Mouse (Mus musculus): ENCODE measurements around the gene Nat8. TPM values are rescaled to one million over a fixed set of nuclear protein-coding genes. Genes with fewer than 3 reads are reported as not detected.
"Not testable (repeated sequence)": the region's sequence is repeated elsewhere in the genome, so short reads cannot be mapped to it uniquely, and the experiment has no call there.

Gene Nat8
- polyA plus RNA-seq, 1 experiment, result not detected

- DNase-seq (ENCODE audit: low read depth), result no peak
- TF ChIP-seq POLR2A (IDR thresholded peaks at IDR 0.05; ENCODE audit: borderline replicate concordance, extremely low read depth, insufficient read depth, insufficient read length, poor library complexity, severe bottlenecking), result no peak
- TF ChIP-seq CTCF (IDR thresholded peaks at IDR 0.05; ENCODE audit: borderline replicate concordance, extremely low read depth, insufficient read depth, insufficient read length), result no peak
Measured at GRCm38 (mm10) chr6:85825886-85826285, 6.0 kb downstream of the Nat8 start.

DNA sequence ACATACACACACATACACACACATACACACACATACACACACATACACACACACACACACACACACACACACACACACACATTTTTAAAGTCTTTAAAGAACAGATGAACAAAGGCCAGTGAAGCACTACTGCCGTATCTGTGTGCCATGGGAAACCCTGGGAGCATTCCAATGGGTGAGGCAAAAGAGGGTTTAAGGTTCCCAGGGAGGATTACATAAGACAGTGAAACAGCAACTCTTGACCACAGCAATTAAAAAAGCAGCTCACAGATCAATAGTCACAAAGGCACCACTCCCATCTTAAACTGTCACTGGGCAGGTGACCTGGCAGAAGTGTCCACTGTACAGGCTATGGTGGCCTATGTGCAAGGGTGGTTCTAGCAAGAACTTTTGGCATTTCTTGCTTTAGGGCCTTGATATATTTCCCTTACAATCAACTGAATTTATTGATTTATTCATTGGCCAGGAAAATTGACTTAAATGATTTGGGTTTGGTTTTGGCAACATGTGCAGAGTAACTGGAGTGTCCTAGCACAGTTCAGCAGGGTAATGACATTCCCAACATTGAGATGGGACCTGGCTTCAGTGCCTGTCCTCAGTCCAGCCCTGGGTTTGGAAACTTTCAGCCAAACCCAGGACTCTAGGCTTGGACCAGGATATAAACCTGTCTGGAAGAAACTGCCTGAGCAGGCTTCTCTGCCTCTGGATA, 8.3 kb downstream of the Nat8 start:
- no peak for DNase-seq (ENCODE audit: low read depth)
- TF ChIP-seq CTCF (IDR thresholded peaks at IDR 0.05; ENCODE audit: borderline replicate concordance, extremely low read depth, insufficient read depth, insufficient read length) (no peak), POLR2A (IDR thresholded peaks at IDR 0.05; ENCODE audit: borderline replicate concordance, extremely low read depth, insufficient read depth, insufficient read length, poor library complexity, severe bottlenecking) (no peak)

- no peak for TF ChIP-seq CTCF (IDR thresholded peaks at IDR 0.05; ENCODE audit: borderline replicate concordance, extremely low read depth, insufficient read depth, insufficient read length)
- no peak for TF ChIP-seq POLR2A (IDR thresholded peaks at IDR 0.05; ENCODE audit: borderline replicate concordance, extremely low read depth, insufficient read depth, insufficient read length, poor library complexity, severe bottlenecking)
- DNase-seq (ENCODE audit: low read depth), result no peak
Measured at GRCm38 (mm10) chr6:85822286-85822685, 9.6 kb downstream of the Nat8 start.

- DNase-seq (ENCODE audit: low read depth), result no peak
- TF ChIP-seq POLR2A (IDR thresholded peaks at IDR 0.05; ENCODE audit: borderline replicate concordance, extremely low read depth, insufficient read depth, insufficient read length, poor library complexity, severe bottlenecking) (no peak), CTCF (IDR thresholded peaks at IDR 0.05; ENCODE audit: borderline replicate concordance, extremely low read depth, insufficient read depth, insufficient read length) (no peak)
Measured at GRCm38 (mm10) chr6:85820837-85821236, 11.0 kb downstream of the Nat8 start, which contains the start of the genes Nat8f6 and Nat8f5. Gene Nat8f6, minus strand, starts transcription at chr6:85820954. Gene Nat8f5, minus strand, starts transcription at chr6:85820972.

DNA sequence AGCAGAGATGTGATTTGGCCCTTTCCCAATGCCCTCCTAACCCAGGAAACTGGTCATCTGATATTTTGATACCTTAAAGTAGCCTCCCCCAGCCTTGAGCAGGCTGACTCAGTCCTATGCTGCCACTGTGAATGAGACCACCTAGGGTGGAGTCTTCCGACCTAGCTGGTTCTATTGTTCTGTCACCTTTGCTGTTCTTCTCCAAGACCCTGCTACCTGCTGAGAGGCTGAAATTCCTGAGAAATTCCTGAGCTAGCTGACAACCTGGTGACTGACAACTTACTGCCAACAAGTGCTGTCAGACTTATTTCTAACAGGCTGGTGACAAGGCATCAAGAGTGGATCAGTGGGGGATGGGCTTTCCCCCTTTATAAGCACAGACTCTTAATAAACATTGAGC, 13.5 kb downstream of the Nat8 start:
- TF ChIP-seq CTCF (IDR thresholded peaks at IDR 0.05; ENCODE audit: borderline replicate concordance, extremely low read depth, insufficient read depth, insufficient read length) (no peak), POLR2A (IDR thresholded peaks at IDR 0.05; ENCODE audit: borderline replicate concordance, extremely low read depth, insufficient read depth, insufficient read length, poor library complexity, severe bottlenecking) (no peak)
- DNase-seq (ENCODE audit: low read depth), result no peak

DNA sequence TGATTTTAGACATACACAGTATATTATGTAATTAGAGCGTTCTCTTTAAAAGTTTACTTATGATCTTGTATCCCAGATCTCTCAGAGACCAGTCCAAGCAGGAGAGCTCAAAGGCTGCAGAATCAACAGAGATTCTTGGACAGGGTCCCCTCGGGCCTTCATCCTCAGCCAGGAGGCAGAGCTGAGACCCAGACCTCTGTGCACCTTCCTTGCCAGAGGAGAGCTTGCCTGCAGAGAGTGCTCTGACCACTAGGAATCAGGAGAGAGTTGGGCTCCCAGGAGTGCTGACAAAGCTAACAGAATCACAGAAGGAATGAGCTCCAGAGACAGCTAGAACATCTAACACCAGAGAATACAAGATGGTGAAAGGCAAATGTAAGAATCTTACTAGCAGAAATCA, 18.5 kb downstream of the Nat8 start:
- TF ChIP-seq CTCF (IDR thresholded peaks at IDR 0.05; ENCODE audit: borderline replicate concordance, extremely low read depth, insufficient read depth, insufficient read length) (no peak), POLR2A (IDR thresholded peaks at IDR 0.05; ENCODE audit: borderline replicate concordance, extremely low read depth, insufficient read depth, insufficient read length, poor library complexity, severe bottlenecking) (no peak)
- no peak for DNase-seq (ENCODE audit: low read depth)

- DNase-seq (ENCODE audit: low read depth), result not testable (repeated sequence)
Measured at GRCm38 (mm10) chr6:85810942-85811537, 20.8 kb downstream of the Nat8 start.

DNA sequence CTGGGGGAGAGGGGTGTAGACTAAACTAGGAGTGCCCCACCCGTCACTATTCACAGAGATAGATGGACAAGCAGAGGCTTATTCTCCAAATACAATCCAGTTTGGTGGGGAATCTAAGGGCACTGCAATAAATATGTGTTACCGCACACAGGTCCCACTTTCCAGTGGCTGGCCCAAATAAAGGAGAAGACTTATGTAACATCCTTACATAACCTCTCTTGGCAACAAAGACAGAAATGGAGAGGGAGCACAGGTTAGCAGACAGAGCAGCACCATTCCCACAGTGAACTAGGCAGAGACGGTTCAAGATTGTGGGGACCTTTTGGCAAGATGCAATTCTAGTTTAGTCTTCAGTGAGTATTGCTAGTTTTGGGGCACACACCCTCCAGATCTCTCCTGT, 21.4 kb downstream of the Nat8 start:
- DNase-seq (ENCODE audit: low read depth), result not testable (repeated sequence)

GRCm38 (mm10) chr6:85809784-85810183, 22.1 kb downstream of the Nat8 start:
- not testable (repeated sequence) for DNase-seq (ENCODE audit: low read depth)

DNA sequence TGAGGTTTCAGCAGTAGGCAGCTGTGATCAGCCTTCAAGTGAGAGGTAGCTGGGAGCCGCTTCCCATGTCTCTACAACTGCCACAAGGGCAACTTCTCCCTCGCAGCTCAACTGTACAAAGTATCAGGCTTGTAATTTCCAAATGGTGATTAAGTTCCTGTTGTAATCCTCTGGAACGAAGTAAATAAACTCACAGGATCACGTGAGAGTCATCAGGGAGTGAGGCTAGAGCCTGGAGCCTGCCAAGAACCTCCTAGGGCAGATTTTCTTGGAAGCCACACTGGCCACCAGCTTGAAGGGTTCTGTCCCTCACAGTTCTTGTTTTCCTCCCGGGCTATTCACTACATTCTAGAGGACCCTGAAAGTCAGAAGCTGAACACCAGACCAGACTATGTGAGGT, 28.7 kb downstream of the Nat8 start:
- DNase-seq (ENCODE audit: low read depth), result not testable (repeated sequence)

Other genes starting within 250 kb of the Nat8 start
- gene Alms1, start 244.6 kb downstream of the Nat8 start, polyA plus RNA-seq (2012; rRNA removed), result 5.3 and 7.1 TPM in 2 replicates
- gene Nat8f7, start 118.9 kb downstream of the Nat8 start, polyA plus RNA-seq (2012; rRNA removed), result not detected in 2 replicates
- gene Nat8f3, start 66.3 kb downstream of the Nat8 start, polyA plus RNA-seq (2012; rRNA removed), result 0.08 TPM in 1 of 2 replicates, not detected in the other
- gene Nat8f6, start 11.1 kb downstream of the Nat8 start, polyA plus RNA-seq (2012; rRNA removed), result 0.08 TPM in 1 of 2 replicates, not detected in the other
- gene Nat8f5, start 11.1 kb downstream of the Nat8 start, polyA plus RNA-seq (2012; rRNA removed), result not detected in 2 replicates
- 0.03 and 0.10 TPM in 2 replicates for gene Nat8f2, start 37.1 kb upstream of the Nat8 start, polyA plus RNA-seq (2012; rRNA removed)
- gene Nat8f4, start 72.8 kb upstream of the Nat8 start, polyA plus RNA-seq (2012; rRNA removed), result 4.5 and 5.5 TPM in 2 replicates
- gene Tprkb, start 79.8 kb upstream of the Nat8 start, polyA plus RNA-seq (2012; rRNA removed), result 35.5 and 40.7 TPM in 2 replicates
- 16.5 and 17.1 TPM in 2 replicates for gene Nat8f1, start 83.6 kb upstream of the Nat8 start, polyA plus RNA-seq (2012; rRNA removed)
- gene Dusp11, start 129.6 kb upstream of the Nat8 start, polyA plus RNA-seq (2012; rRNA removed), result 157 and 169 TPM in 2 replicates
- gene Figla, start 184.1 kb upstream of the Nat8 start, polyA plus RNA-seq (2012; rRNA removed), result 0.15 TPM in 1 of 2 replicates, not detected in the other
- gene Add2, start 196.6 kb upstream of the Nat8 start, polyA plus RNA-seq (2012; rRNA removed), result 181 and 191 TPM in 2 replicates